Mouse (Mus musculus): ENCODE results near the gene Grin1.

- 0 out of 2 replicates have a peak, but pooled peaks have one; percentile 29 for TF ChIP-seq POLR2A (IDR thresholded peaks at IDR 0.05; ENCODE audit: insufficient read depth, low read depth, low read length)
- no peak for TF ChIP-seq CTCF (IDR thresholded peaks at IDR 0.05; ENCODE audit: insufficient read depth, low read depth, low read length)
Measured at GRCm38 (mm10) chr2:25288734-25289345, 30.1 kb downstream of the Grin1 start.

Measured in olfactory bulb, adult 2 months (tissue).